Mouse (Mus musculus) hindbrain, embryonic 12.5 days (tissue): ENCODE results near the gene Pnma1. TPM values are rescaled to one million over a fixed set of nuclear protein-coding genes. Genes with fewer than 3 reads are reported as not detected.
"Not testable (repeated sequence)": the region's sequence is repeated elsewhere in the genome, so short reads cannot be mapped to it uniquely, and the experiment has no call there.

Source experiments
- ATAC-seq: fragments of 200-750 bp; cut with Nextera tagmentation; 2 replicates; pipeline ENCODE4 v1.8.0; 2017; ENCODE audit warnings: moderate TSS enrichment; ENCODE audit not compliant: low FRiP score
- H3K27ac ChIP-seq: fragments of 300-500 bp; sonication (generic); 2 replicates; pipeline ENCODE4 v1.5.1; 2016; ENCODE audit warnings: mild to moderate bottlenecking
- H3K27me3 ChIP-seq: fragments of 300-500 bp; sonication (generic); 2 replicates; pipeline ENCODE4 v1.6.1; 2016; ENCODE audit warnings: mild to moderate bottlenecking
- H3K36me3 ChIP-seq: fragments of 300-500 bp; sonication (generic); 2 replicates; pipeline ENCODE4 v1.6.1; 2016; ENCODE audit warnings: mild to moderate bottlenecking
- H3K4me1 ChIP-seq: fragments of 300-500 bp; sonication (generic); 2 replicates; pipeline ENCODE4 v1.6.1; 2016
- H3K4me2 ChIP-seq: fragments of 300-500 bp; sonication (generic); replicated peaks from 2 replicates; pipeline ENCODE4 v1.6.1; 2016; ENCODE audit warnings: mild to moderate bottlenecking
- H3K4me3 ChIP-seq: fragments of 300-500 bp; sonication (generic); 2 replicates; pipeline ENCODE4 v1.5.1; 2016; ENCODE audit warnings: mild to moderate bottlenecking
- H3K9ac ChIP-seq: fragments of 300-500 bp; sonication (generic); 2 replicates; pipeline ENCODE4 v1.6.1; 2016; ENCODE audit warnings: mild to moderate bottlenecking, moderate library complexity
- H3K9me3 ChIP-seq: fragments of 300-500 bp; sonication (generic); replicated peaks from 2 replicates; pipeline ENCODE4 v1.6.1; 2016; ENCODE audit warnings: mild to moderate bottlenecking
- WGBS: fragments of 180-500 bp; shearing (Covaris S2); methylation state at CpG from one replicate; pipeline ENCODE4 v1.1.7; 2016; 5-methylcytosine and 5-hydroxymethylcytosine counted together
- polyA plus RNA-seq: library from polyadenylated mRNA; unstranded; fragments of >200 nt; fragmentation: Nextera tagmentation; extraction: Ambion mirVana; gene quantifications from 2 replicates; pipeline ENCODE4 v1.2.1, GENCODE M21; 2016

The Pnma1 gene
- polyA plus RNA-seq, 1 experiment from 2014 or later: 3.8 TPM

GRCm38 (mm10) chr12:84113676-84114075, 34.6 kb downstream of the Pnma1 start:
- 53% methylated on average over 6 of the region's 6 CpGs for WGBS
- Histone ChIP-seq H3K27me3 (no peaks in the 10 kb centered on the region), H3K9ac (no peak overlapping the region), H3K27ac (no peak overlapping the region), H3K36me3 (no peaks in the 10 kb centered on the region), H3K4me1 (peaks cover 8% of the 10 kb centered on the region), H3K9me3 (no peaks in the 10 kb centered on the region), H3K4me3 (peak overlapping the region; percentile 85; the same call in 1 of the 2 replicates), H3K4me2 (peak overlapping the region; percentile 78)
- ATAC-seq: 0 out of 2 replicates have a peak, but pooled peaks have one; percentile 13

- Histone ChIP-seq H3K9ac (no peak overlapping the region), H3K36me3 (no peaks in the 10 kb centered on the region), H3K4me2 (no peak overlapping the region), H3K9me3 (no peaks in the 10 kb centered on the region), H3K4me3 (no peak overlapping the region), H3K27ac (no peak overlapping the region), H3K27me3 (no peaks in the 10 kb centered on the region), H3K4me1 (peaks cover 8% of the 10 kb centered on the region)
- ATAC-seq: no peak
- 92% methylated on average over 4 of the region's 4 CpGs for WGBS
Measured at GRCm38 (mm10) chr12:84110814-84111213, 37.5 kb downstream of the Pnma1 start.

- Histone ChIP-seq H3K27me3 (no peaks in the 10 kb centered on the region), H3K9me3 (no peaks in the 10 kb centered on the region), H3K36me3 (no peaks in the 10 kb centered on the region), H3K4me1 (peaks cover 3% of the 10 kb centered on the region), H3K4me3 (no peak overlapping the region), H3K4me2 (no peak overlapping the region), H3K27ac (no peak overlapping the region), H3K9ac (no peak overlapping the region)
- no peak for ATAC-seq
- WGBS: 67% methylated on average over 1 of the region's 1 CpGs
Measured at GRCm38 (mm10) chr12:84109924-84110323, 38.4 kb downstream of the Pnma1 start.

GRCm38 (mm10) chr12:84107692-84108091, 40.6 kb downstream of the Pnma1 start:
- H3K4me2 ChIP-seq: no peak overlapping the region
- H3K27me3 ChIP-seq: no peaks in the 10 kb centered on the region
- no peak overlapping the region for H3K4me3 ChIP-seq
- no peak overlapping the region for H3K9ac ChIP-seq
- H3K27ac ChIP-seq: no peak overlapping the region
- no peak for ATAC-seq
- no peaks in the 10 kb centered on the region for H3K4me1 ChIP-seq
- no peaks in the 10 kb centered on the region for H3K36me3 ChIP-seq
- no peaks in the 10 kb centered on the region for H3K9me3 ChIP-seq
- 68% methylated on average over 1 of the region's 1 CpGs for WGBS

- WGBS: 81% methylated on average over 3 of the region's 3 CpGs
- Histone ChIP-seq H3K27ac (no peak overlapping the region), H3K4me1 (no peaks in the 10 kb centered on the region), H3K9me3 (no peaks in the 10 kb centered on the region), H3K9ac (no peak overlapping the region), H3K36me3 (no peaks in the 10 kb centered on the region), H3K27me3 (no peaks in the 10 kb centered on the region), H3K4me3 (no peak overlapping the region), H3K4me2 (no peak overlapping the region)
- no peak for ATAC-seq
Measured at GRCm38 (mm10) chr12:84107012-84107411, 41.3 kb downstream of the Pnma1 start.

- Histone ChIP-seq H3K4me2 (peak overlapping the region; percentile 74), H3K4me1 (peaks cover 2% of the 10 kb centered on the region; the same call in 1 of the 2 replicates), H3K4me3 (peak overlapping the region; percentile 56), H3K9me3 (no peaks in the 10 kb centered on the region), H3K27ac (no peak overlapping the region), H3K9ac (peak overlapping the region; percentile 67; the same call in 1 of the 2 replicates), H3K36me3 (no peaks in the 10 kb centered on the region), H3K27me3 (no peaks in the 10 kb centered on the region)
- WGBS: 57% methylated on average over 2 of the region's 2 CpGs
- no peak for ATAC-seq
Measured at GRCm38 (mm10) chr12:84101493-84101845, 46.8 kb downstream of the Pnma1 start.

GRCm38 (mm10) chr12:84100604-84101492, 47.4 kb downstream of the Pnma1 start, which contains the start of gene Acot6:
Gene Acot6 (plus strand): TSS chr12:84100654.
- Histone ChIP-seq H3K4me2 (peak within 1 kb of the TSS; percentile 74), H3K9ac (peak within 1 kb of the TSS; percentile 67), H3K27ac (0 out of 2 replicates have a peak within 1 kb of the TSS, but pooled peaks have one; percentile 7), H3K4me3 (peak within 1 kb of the TSS; percentile 56)
- ATAC-seq: peak; percentile 50; the same call in 1 of the 2 replicates
- WGBS: 1% methylated on average over 64 of the region's 80 CpGs
- H3K9me3 ChIP-seq, H3K27me3 ChIP-seq, H3K4me1 ChIP-seq, H3K36me3 ChIP-seq: not testable (repeated sequence)

GRCm38 (mm10) chr12:84100071-84100470, 48.2 kb downstream of the Pnma1 start:
- 0 out of 2 replicates have a peak, but pooled peaks cover 3% of the 10 kb centered on the region for H3K9me3 ChIP-seq
- no peaks in the 10 kb centered on the region for H3K27me3 ChIP-seq
- H3K4me1 ChIP-seq: peaks cover 2% of the 10 kb centered on the region; the same call in 1 of the 2 replicates
- H3K4me3 ChIP-seq: no peak overlapping the region
- ATAC-seq: no peak
- no peak overlapping the region for H3K9ac ChIP-seq
- WGBS: 44% methylated on average over 1 of the region's 1 CpGs
- no peaks in the 10 kb centered on the region for H3K36me3 ChIP-seq
- H3K27ac ChIP-seq: no peak overlapping the region
- peak overlapping the region; percentile 74 for H3K4me2 ChIP-seq

GRCm38 (mm10) chr12:84099605-84100004, 48.7 kb downstream of the Pnma1 start:
- no peak for ATAC-seq
- Histone ChIP-seq H3K27ac (no peak overlapping the region), H3K4me2 (no peak overlapping the region), H3K36me3 (no peaks in the 10 kb centered on the region), H3K4me1 (peaks cover 2% of the 10 kb centered on the region; the same call in 1 of the 2 replicates), H3K27me3 (no peaks in the 10 kb centered on the region), H3K4me3 (no peak overlapping the region), H3K9me3 (0 out of 2 replicates have a peak, but pooled peaks cover 3% of the 10 kb centered on the region), H3K9ac (no peak overlapping the region)
- WGBS: 94% methylated on average over 2 of the region's 2 CpGs

Other genes starting within 250 kb of the Pnma1 start
- 30.8 and 31.5 TPM in 2 replicates for gene Numb, start 226.6 kb downstream of the Pnma1 start, polyA plus RNA-seq
- gene Riox1, start 197.9 kb downstream of the Pnma1 start, polyA plus RNA-seq: 18.5 and 18.7 TPM in 2 replicates
- not detected in 2 replicates for gene Heatr4, start 163.6 kb downstream of the Pnma1 start, polyA plus RNA-seq
- gene Acot2, start 160.6 kb downstream of the Pnma1 start, polyA plus RNA-seq: 16.1 and 18.0 TPM in 2 replicates
- gene Acot1, start 139.0 kb downstream of the Pnma1 start, polyA plus RNA-seq: 60.6 and 70.2 TPM in 2 replicates
- 0.25 and 0.59 TPM in 2 replicates for gene Acot4, start 110.1 kb downstream of the Pnma1 start, polyA plus RNA-seq
- not detected in 2 replicates for gene Gm49366, start 109.6 kb downstream of the Pnma1 start, polyA plus RNA-seq
- 0.34 and 0.61 TPM in 2 replicates for gene Acot3, start 96.3 kb downstream of the Pnma1 start, polyA plus RNA-seq
- not detected in 2 replicates for gene Acot5, start 79.2 kb downstream of the Pnma1 start, polyA plus RNA-seq
- 1.0 and 1.3 TPM in 2 replicates for gene Acot6, start 47.8 kb downstream of the Pnma1 start, polyA plus RNA-seq
- gene Dnal1, start 34.1 kb downstream of the Pnma1 start, polyA plus RNA-seq: 8.7 and 11.2 TPM in 2 replicates
- 7.2 and 8.0 TPM in 2 replicates for gene Elmsan1, start 70.4 kb upstream of the Pnma1 start, polyA plus RNA-seq
- gene Ptgr2, start 136.7 kb upstream of the Pnma1 start, polyA plus RNA-seq: 16.0 and 17.4 TPM in 2 replicates
- 99.3 and 101 TPM in 2 replicates for gene Zfp410, start 168.4 kb upstream of the Pnma1 start, polyA plus RNA-seq
- 34.6 and 37.5 TPM in 2 replicates for gene Coq6, start 213.2 kb upstream of the Pnma1 start, polyA plus RNA-seq
- gene Fam161b, start 213.3 kb upstream of the Pnma1 start, polyA plus RNA-seq: 13.6 and 15.8 TPM in 2 replicates